Mouse (Mus musculus): ENCODE results near the gene Daxx. TPM values are rescaled to one million over a fixed set of nuclear protein-coding genes. Genes with fewer than 3 reads are reported as not detected.
"Not testable (repeated sequence)": the region's sequence is repeated elsewhere in the genome, so short reads cannot be mapped to it uniquely, and the experiment has no call there.

Gene Daxx
- polyA plus RNA-seq, 1 experiment from 2014 or later = 65.4 TPM

DNA sequence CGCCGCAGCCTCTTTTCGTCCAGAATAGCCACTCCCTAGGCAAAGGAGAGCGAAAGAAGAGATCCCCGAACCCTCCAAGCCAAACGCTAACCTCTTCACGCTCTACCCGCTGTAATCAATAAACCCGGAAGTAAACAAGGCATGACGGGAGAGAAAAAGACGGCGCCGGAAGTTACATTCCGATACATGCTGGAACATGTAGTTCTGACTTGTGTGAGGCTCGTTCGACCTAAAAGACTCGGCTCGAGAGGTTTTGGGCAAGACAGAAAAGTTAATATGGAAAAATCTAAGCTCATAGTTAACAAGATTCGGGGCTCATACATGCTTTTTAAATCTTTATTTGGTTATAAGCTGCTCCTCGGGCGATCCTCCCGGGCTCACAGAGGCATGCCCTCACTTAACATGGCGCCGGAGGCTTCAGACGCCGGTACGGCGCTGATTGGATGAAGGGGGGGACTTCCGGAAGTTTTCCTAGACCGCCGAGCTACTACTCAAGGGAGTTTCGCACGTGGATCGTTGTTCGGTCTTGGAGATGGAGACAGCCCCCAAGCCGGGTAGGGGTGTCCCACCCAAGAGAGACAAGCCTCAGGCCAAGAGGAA is 31.1 kb downstream of the Daxx start, which contains the start of the genes Pfdn6 and Wdr46:
Pfdn6 (minus strand) TSS at position 138 of the 600 bp plus-strand sequence.
Wdr46 (plus strand) TSS at position 455 of the 600 bp plus-strand sequence.
- peak within 1 kb of the TSS; percentile 84 for H3K4me3 ChIP-seq
- ATAC-seq (ENCODE audit: low FRiP score, low read depth) = peak; percentile 93
- under 1% methylated on average over 36 of the region's 36 CpGs for WGBS
- peaks cover 21% of the 10 kb centered on the region for H3K4me1 ChIP-seq
- no peaks in the 10 kb centered on the region for H3K27me3 ChIP-seq
- H3K9me3 ChIP-seq = no peaks in the 10 kb centered on the region
- peak within 1 kb of the TSS; percentile 98 for H3K4me2 ChIP-seq (replicated peaks)
- H3K36me3 ChIP-seq = peaks cover 63% of the 10 kb centered on the region
- H3K9ac ChIP-seq = peak within 1 kb of the TSS; percentile 87
- H3K27ac ChIP-seq = no peak within 1 kb of the TSS

DNA sequence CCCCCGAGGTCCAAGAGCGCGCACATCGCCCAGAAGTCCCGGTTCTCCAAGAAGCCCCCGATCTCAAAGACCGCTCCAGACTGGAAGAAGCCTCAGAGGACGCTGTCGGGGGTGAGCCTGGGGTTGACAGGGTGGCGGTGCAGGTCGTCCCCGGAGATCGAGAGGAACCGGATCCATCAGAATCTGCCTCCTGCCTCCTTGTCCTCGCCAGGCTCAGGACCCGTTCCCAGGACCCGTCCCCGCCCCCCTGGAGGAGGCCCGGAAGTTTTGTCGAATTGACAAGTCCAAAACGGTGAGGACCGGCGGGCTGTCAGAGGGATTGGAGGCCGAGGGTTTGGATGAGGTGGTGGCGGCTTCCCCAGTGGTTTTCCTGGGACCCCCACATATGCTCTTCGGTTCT is 31.8 kb downstream of the Daxx start:
- Histone ChIP-seq H3K27me3 (no peaks in the 10 kb centered on the region), H3K9me3 (no peaks in the 10 kb centered on the region), H3K36me3 (peaks cover 63% of the 10 kb centered on the region), H3K9ac (peak overlapping the region; percentile 87), H3K4me1 (peaks cover 21% of the 10 kb centered on the region), H3K27ac (no peak overlapping the region), H3K4me3 (peak overlapping the region; percentile 84), H3K4me2 (replicated peaks) (peak overlapping the region; percentile 98)
- 4% methylated on average over 26 of the region's 26 CpGs for WGBS
- ATAC-seq (ENCODE audit: low FRiP score, low read depth) = peak; percentile 17; the same call in 1 of the 2 replicates

DNA sequence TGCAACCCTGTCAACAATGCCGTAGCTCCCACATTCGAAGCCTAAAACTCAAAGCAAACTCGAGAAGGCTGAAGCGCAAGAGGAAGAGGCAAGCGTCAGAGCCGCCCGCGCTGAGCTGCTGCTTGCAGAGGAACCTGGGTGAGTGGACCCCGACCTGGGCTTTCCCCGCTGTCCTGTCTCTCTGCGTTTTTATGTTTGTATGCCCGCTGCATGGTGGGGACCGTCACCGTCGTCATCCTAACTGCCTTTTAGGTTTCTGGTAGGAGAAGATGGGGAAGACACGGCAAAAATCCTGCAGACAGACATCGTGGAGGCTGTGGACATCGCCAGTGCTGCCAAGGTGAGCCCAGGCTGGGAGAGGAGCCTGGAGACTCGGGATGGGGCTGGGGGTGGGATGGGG is 32.2 kb downstream of the Daxx start:
- Histone ChIP-seq H3K27ac (no peak overlapping the region), H3K36me3 (peaks cover 63% of the 10 kb centered on the region), H3K4me2 (replicated peaks) (peak overlapping the region; percentile 98), H3K4me3 (peak overlapping the region; percentile 84), H3K9me3 (no peaks in the 10 kb centered on the region), H3K9ac (peak overlapping the region; percentile 87), H3K27me3 (no peaks in the 10 kb centered on the region), H3K4me1 (peaks cover 21% of the 10 kb centered on the region)
- WGBS = 57% methylated on average over 19 of the region's 19 CpGs
- ATAC-seq (ENCODE audit: low FRiP score, low read depth) = no peak

DNA sequence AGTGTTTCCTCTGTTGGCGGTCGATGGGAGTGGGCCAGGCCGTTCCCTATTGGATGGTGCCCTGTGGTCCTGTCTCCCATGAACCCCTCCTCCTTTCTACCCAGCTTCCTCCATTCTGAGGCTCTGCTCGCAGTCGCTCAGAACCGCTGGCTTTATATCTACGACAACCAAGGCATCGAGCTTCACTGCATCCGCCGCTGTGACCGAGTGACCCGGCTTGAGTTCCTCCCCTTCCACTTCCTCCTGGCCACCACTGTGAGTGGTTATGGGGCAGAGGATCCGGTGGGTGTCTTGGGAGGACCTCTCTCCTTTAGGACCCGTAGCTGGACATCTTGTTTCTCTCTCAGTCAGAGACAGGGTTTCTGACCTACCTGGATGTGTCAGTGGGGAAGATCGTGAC is 34.2 kb downstream of the Daxx start:
- Histone ChIP-seq H3K9me3 (no peaks in the 10 kb centered on the region), H3K36me3 (peaks cover 65% of the 10 kb centered on the region), H3K9ac (no peak overlapping the region), H3K27me3 (no peaks in the 10 kb centered on the region), H3K27ac (no peak overlapping the region), H3K4me3 (no peak overlapping the region), H3K4me2 (replicated peaks) (no peak overlapping the region), H3K4me1 (peaks cover 21% of the 10 kb centered on the region)
- ATAC-seq (ENCODE audit: low FRiP score, low read depth) = no peak
- WGBS = 94% methylated on average over 15 of the region's 15 CpGs

DNA sequence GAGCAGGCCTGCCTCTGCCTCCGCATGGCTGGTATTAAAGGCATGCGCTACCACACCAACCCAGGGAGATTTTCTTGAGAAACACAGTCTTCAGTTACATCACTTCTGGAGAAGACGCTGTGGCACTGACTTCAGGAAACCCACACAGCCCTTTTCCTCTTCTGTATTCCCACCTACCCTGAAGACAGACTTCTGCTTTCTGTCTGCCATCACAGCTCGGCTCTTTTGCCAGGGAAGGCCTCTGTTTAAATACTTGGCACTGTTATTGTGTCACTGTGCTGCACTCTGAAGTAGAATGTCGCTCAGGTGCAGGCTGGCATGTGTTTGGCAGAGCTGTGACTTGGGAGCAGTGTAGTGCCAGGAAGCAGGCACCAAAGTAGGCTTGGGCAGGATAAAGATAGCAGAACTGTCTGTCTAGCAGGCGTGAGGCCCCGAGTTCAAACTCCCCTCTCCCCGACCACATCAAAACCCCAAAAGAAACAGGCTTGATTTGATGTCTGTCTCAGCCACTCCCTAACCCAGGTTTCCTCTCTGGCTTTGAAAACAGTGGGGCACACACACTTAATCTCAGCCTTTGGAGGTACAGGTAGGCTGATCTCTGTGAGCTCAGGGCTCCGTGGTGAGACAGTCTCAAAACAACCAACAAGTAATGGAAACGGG is 38.3 kb downstream of the Daxx start:
- Histone ChIP-seq H3K9me3 (no peaks in the 10 kb centered on the region), H3K27me3 (no peaks in the 10 kb centered on the region), H3K4me2 (replicated peaks) (no peak overlapping the region), H3K27ac (no peak overlapping the region), H3K36me3 (peaks cover 84% of the 10 kb centered on the region), H3K4me1 (peaks cover 30% of the 10 kb centered on the region), H3K9ac (no peak overlapping the region), H3K4me3 (no peak overlapping the region)
- 89% methylated on average over 10 of the region's 10 CpGs for WGBS
- ATAC-seq (ENCODE audit: low FRiP score, low read depth) = no peak

DNA sequence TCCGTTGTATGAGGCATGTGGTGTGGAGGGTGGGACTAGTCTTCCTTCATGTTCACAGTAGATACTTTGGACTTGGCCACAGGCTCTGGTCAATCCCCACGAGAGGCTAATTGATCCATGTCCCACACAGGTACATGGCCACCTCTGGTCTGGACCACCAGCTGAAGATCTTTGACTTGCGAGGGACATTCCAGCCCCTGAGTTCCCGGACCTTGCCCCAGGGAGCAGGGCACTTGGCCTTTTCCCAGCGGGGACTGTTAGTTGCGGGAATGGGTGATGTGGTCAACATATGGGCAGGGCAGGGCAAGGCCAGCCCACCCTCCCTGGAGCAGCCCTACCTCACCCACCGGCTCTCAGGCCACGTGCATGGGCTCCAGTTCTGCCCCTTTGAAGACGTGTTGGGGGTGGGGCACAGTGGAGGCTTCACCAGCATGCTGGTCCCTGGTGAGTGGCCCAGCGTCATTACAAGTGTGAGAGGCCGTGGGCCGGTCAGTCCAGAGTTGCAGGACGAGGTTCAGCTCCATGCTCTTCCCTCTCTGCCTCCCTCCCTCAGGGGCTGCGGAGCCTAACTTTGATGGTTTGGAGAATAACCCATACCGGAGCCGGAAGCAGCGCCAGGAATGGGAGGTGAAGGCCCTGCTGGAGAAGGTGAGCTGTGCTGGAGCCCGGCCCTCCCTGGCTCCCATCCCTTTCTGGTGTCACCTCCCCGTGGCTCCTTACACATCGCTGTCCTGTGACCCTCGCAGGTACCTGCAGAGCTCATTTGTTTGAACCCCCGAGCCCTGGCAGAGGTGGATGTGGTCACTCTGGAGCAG is 39.1 kb downstream of the Daxx start:
- Histone ChIP-seq H3K9ac (no peak overlapping the region), H3K4me2 (replicated peaks) (no peak overlapping the region), H3K4me3 (no peak overlapping the region), H3K27ac (no peak overlapping the region), H3K9me3 (no peaks in the 10 kb centered on the region), H3K27me3 (no peaks in the 10 kb centered on the region), H3K4me1 (peaks cover 37% of the 10 kb centered on the region), H3K36me3 (peaks cover 84% of the 10 kb centered on the region)
- 82% methylated on average over 22 of the region's 22 CpGs for WGBS
- no peak for ATAC-seq (ENCODE audit: low FRiP score, low read depth)

DNA sequence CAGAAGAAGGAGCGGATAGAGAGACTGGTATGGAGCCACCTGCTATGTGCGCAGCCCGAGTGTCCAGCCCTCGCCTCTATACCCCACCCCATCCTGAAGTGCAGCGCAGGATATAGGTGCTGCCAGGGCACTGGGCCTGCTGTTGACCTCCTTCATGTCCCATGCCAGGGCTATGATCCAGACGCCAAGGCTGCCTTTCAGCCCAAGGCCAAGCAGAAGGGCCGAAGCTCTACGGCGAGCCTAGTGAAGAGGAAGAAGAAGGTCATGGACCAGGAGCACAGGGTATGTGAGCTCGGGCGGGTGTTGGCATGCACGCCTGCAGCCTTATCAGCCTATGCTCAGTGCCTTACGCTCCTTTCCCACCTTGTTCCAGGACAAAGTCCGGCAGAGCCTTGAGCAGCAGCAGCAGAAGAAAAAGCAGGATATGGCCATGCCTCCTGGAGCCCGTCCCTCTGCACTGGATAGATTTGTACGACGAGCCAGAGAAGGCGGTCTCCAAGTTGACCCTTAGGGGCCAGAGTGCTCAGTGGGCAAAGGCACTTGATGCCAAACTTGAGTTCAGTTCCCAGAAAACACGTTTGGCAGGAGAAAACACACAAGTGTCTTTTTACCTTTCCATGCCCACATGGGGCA is 39.8 kb downstream of the Daxx start:
- H3K4me2 ChIP-seq (replicated peaks) = no peak overlapping the region
- 88% methylated on average over 19 of the region's 19 CpGs for WGBS
- no peak overlapping the region for H3K27ac ChIP-seq
- H3K27me3 ChIP-seq = no peaks in the 10 kb centered on the region
- H3K4me3 ChIP-seq = no peak overlapping the region
- no peak for ATAC-seq (ENCODE audit: low FRiP score, low read depth)
- H3K9ac ChIP-seq = no peak overlapping the region
- peaks cover 85% of the 10 kb centered on the region for H3K36me3 ChIP-seq
- no peaks in the 10 kb centered on the region for H3K9me3 ChIP-seq
- H3K4me1 ChIP-seq = peaks cover 44% of the 10 kb centered on the region

DNA sequence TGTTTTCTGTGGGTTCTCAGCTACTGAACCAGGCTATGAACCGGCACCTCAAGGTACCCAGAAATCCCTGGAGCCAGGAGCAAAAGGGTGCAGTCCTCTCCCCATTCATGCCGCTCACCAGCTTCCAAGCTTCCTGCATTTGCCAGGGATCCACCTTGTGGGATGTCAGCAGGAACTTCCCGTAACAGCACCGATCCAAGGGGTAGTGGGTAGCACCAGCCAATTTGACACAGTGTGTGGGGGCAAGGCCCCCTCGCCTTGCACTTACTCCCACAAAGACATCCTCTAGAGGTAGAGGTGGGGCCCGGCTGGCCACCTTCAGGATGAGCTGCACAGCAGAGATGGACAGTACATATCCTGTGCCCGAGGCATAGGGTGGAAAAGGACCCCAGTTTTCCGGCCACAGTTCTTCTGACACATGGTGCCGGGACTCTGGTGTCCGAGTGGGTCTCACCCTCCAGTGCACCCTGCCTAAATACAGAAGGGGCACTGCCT is 41.0 kb downstream of the Daxx start:
- Histone ChIP-seq H3K9ac (peak overlapping the region; percentile 99), H3K4me1 (peaks cover 53% of the 10 kb centered on the region), H3K4me2 (replicated peaks) (peak overlapping the region; percentile 92), H3K9me3 (no peaks in the 10 kb centered on the region), H3K27me3 (no peaks in the 10 kb centered on the region), H3K27ac (peak overlapping the region; percentile 96), H3K36me3 (peaks cover 81% of the 10 kb centered on the region), H3K4me3 (peak overlapping the region; percentile 51)
- 80% methylated on average over 10 of the region's 10 CpGs for WGBS
- ATAC-seq (ENCODE audit: low FRiP score, low read depth) = no peak

DNA sequence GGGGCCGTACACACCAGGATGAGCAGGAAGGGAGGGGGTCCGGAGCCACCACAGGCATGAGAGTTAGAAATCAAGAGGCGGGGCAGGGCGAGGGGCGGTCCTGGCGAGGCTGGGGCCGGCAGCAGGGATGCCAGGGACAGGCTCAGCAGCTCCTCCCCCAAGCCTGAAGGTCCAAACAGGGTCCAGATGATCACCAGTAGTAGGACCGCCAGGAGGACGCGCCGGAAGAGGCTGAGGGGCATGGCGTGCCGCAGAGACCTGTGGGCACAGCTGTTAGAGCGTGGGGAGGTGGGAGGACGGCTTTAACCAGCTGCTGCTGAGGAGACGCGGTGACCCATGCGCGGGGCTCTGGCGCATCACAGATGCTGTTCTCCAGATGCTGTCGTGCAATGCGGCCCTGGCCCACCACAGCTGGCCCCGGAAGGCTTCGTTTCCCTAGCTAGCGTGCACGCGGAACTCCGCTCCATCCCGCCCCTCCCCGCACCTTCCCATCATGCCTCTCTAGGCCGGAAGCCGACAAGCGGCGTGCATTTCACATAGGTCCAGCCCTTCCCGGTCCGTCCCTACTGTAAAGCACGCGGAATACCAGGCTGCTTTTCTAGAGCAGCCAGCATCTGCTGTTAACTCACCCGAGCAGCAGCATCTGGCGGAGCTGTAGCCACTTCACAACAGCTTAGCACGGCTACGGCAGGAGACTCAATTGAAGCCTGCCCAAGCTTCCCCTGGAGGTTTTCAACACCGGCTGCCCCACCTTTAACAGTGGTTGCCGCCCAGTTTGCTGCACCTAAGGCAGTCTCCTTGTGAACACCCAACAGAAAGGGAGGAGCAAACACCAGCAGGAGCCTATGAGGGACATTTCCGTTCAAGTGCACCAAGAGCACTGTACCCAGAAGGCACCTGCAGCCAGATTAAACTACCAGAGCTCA is 42.1 kb downstream of the Daxx start, which contains the start of gene B3galt4:
B3galt4 (minus strand) TSS at position 468 of the 926 bp plus-strand sequence.
- Histone ChIP-seq H3K9ac (peak within 1 kb of the TSS; percentile 99), H3K27ac (peak within 1 kb of the TSS; percentile 96), H3K9me3 (no peaks in the 10 kb centered on the region), H3K4me3 (peak within 1 kb of the TSS; percentile 51), H3K27me3 (no peaks in the 10 kb centered on the region), H3K36me3 (peaks cover 70% of the 10 kb centered on the region), H3K4me2 (replicated peaks) (peak within 1 kb of the TSS; percentile 92), H3K4me1 (peaks cover 53% of the 10 kb centered on the region)
- ATAC-seq (ENCODE audit: low FRiP score, low read depth) = peak; percentile 77
- WGBS = under 1% methylated on average over 45 of the region's 45 CpGs

DNA sequence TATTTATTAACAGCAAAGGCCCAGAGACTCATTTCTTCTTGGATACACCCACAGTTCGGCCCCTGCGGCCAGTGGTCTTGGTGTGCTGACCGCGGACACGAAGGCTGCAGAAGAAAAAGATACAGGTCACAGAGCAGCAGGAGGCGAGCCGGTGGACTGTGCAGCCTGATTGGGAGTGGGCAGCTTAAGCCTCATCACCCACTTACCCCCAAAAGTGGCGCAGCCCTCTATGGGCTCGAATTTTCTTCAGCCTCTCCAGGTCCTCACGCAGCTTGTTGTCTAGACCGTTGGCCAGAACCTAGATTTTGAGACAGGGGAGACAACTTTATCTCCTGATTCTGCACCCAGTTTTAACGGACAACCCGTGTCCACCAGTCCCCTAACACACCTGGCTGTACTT is 42.8 kb downstream of the Daxx start:
- H3K9ac ChIP-seq = peak overlapping the region; percentile 99
- H3K4me3 ChIP-seq = peak overlapping the region; percentile 51
- H3K4me2 ChIP-seq (replicated peaks) = peak overlapping the region; percentile 92
- H3K27ac ChIP-seq; ATAC-seq (ENCODE audit: low FRiP score, low read depth); H3K27me3 ChIP-seq; H3K9me3 ChIP-seq: not testable (repeated sequence)
- WGBS = 75% methylated on average over 13 of the region's 13 CpGs
- H3K36me3 ChIP-seq = peaks cover 64% of the 10 kb centered on the region
- H3K4me1 ChIP-seq = peaks cover 58% of the 10 kb centered on the region

DNA sequence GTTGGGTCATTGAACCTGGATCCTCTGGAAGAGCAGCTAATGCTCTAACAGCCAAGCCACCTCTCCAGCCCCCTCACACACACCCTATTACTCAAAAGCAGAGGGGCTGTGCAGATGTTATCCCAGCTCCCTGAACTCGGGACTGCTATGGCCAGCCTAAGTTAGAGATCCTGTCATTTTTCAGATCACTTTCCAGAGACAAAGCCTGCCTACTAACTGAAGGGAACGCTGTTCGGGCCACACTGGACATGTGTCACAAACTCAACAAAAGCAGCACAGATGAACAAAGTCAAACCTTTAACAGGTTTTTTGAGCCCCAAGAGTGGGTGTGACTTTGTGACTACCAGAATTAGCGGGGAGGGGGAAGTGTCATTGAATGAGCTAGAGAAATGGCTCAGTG is 43.7 kb downstream of the Daxx start:
- peak overlapping the region; percentile 99 for H3K9ac ChIP-seq
- H3K9me3 ChIP-seq = no peaks in the 10 kb centered on the region
- H3K4me3 ChIP-seq = peak overlapping the region; percentile 93
- H3K4me2 ChIP-seq (replicated peaks) = peak overlapping the region; percentile 99
- H3K27ac ChIP-seq = no peak overlapping the region; the same call in 1 of the 2 replicates
- peaks cover 63% of the 10 kb centered on the region for H3K4me1 ChIP-seq
- H3K27me3 ChIP-seq = no peaks in the 10 kb centered on the region
- 80% methylated on average over 4 of the region's 4 CpGs for WGBS
- peaks cover 57% of the 10 kb centered on the region for H3K36me3 ChIP-seq
- ATAC-seq (ENCODE audit: low FRiP score, low read depth) = no peak

Measured in limb, embryonic 13.5 days (tissue).